Mouse (Mus musculus) cerebellum, postnatal 4 days (tissue): Measurements from ENCODE around the gene Noc2l.

ENCODE experiments used
- DNase-seq, 2 experiments: peaks; one replicate each; pipeline ENCODE4 v3.0.0; 2022; ENCODE audit warnings: low spot score in 2 of 2, mixed read lengths in 1 of 2

The Noc2l gene

DNA sequence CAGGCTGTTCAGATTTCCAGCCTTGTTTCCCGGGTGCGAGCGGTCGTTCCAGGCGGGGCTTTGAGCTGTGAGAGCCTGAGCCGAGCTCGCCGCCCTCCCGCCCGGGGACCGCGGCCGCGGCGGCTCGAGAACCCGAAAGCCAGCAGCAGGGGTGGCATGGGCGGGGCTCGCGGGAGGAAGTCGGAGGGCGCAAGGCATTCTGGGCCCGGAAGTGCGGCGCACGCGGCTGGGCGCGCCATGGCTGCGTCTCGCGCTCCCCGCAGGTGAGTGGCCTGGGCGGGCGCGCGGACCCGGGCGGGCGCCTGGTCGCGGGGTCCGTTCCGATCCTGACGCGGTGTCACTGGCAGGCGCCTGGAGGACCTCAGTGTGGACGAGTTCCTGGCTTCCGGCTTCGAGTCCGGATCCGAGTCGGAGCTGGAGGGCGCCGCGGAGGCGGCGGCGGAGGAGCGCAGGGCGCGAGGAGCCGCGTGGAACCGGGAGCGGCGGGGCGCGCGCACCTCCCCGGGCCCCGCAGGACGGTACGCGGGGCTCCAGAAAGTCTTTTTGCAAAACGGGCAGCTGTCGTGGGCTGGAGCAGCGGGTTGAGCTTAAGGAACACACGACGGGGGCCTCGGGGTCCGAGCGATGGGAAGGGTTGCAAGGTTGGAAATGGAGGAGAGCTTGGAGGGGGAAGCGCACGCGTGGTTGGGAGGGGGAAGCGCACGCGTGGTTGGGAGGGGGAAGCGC lies at the start of gene Noc2l:
Gene Noc2l (plus strand): TSS at position 203 of the 726 bp plus-strand sequence.
- DNase-seq: peak; percentile 80 to 89

DNA sequence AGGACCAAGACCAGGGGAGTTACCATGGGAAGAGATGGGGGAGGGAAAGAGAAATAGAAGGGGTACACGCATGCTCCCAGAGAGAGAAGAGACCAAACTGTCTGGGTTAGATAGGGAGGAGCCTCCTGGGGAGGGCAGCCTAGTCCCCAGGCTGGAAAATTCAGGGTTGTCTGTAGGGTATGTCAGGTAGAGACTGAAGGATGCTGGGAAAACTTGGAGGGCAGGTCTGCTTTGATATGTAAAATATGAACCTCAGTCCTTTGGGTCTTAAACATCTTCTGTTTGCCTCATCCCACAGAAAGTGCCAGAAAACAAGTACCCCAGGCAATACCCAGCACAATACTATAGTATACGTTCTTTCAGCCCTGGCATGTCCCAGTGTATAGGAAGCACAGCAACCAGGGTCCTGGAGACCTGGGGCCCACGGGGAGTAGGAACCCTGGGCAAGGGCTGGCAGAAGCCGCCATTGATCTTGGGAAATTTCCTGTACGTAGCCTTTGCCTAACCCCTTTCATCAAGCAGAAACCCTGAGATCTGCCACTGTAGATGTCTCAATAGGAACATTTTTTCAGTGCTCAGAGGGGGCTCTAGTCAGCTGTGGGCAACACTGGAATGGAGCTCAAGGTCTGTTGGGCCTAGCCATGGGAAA lies 47.5 kb upstream of the Noc2l start:
- no peak for DNase-seq

DNA sequence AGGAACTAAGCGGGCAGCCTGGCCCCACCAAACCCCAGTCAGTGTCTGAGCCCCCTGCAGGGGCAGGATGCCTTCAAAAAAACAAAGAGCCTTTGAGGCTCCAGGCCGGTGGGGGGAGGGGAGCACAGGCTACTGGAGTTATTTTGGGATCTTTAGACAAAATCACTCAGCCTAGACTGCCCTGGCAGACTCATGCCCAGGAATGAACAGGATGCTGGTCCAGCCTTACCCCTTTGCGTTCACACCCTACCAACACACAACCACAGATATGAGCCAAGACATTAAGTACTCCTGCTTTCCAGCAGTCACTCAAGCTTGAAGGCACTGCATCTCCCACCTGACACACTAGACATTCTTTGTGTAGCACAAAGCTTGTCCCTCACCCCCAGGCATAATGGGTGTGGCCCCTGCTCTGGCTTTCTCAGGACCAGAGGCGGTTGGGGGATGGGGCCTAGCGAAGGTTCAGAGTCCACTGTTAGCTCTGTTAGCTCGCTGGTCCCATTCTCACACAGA lies 46.9 kb upstream of the Noc2l start:
- peak in 1 of 2 experiments; percentile 53 for DNase-seq

DNA sequence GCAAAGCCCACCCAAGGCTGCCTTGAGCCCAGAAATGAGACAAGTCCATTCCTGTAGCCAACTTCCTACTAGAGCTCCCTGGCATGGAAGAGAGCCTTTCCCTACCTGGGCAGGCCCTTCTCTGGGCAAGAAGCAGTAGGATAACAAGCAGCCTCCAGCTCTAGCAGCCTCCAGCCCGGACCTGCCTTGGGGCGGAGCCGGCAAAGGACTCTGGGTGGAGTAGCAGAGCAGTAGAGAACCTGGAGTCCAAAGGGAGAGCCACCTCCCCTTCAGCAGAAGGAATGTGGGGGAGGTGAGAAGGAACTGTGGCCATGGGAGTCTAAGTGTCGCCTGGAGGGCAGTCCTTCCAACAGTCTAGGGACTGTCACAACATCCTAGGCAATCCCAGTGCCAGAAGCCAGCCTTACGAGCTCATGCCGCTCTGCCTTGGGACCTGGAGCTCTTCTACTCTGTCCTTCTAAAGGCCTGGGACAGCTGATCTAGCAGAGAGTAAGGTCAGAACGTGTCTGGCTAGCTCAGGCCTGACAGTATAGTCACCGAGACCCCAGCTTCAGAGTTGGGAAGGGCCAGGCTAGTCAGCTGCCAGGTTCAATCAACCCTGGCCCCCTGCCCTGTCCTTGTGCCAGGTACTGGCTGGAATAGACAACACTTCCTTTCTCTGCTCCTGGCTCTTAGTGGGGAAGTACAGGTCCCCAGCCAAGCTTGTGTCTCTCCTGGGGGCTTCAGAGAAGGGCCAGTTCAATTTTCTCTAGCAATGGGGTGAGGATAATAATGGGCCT lies 43.2 kb upstream of the Noc2l start:
- DNase-seq: peak in 1 of 2 experiments; percentile 72

DNA sequence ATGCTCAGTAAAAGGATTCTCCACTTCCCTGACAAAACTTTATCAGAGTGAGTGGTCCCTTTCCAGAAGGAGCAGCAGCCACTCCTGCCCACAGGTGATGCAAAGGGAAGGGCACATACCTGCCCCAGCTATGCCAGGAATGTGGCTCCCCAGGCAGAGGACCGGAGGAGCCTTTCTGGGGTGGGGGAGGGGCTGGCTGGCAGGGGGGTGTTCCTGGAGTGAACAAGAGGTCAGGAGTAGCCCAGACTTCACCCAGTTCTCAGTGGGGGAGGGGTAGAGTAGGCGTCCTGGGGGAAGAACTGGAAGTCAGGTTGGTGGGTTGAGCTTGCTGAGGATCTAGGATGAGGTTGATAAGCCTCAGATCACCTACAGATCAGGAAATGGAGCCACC lies 42.6 kb upstream of the Noc2l start:
- DNase-seq: no peak

DNA sequence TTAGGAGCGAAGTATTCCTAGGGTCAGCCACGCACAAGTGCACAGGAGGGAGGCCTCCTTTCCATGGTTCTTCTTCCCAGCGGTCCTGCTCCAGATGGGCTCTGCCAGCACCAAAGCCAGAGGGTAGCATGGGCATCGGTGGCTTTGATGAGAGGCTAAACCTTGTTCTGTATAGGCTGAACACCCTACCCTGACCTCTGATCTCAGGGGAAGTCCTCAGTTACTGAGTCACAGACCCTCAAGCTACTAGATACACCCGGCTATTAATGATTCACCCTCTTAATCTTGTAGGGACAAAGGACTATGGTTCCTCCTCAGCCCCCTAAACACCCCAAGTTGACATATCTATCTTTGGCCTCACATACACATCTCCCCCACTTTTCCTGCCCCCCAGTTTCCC lies 41.9 kb upstream of the Noc2l start:
- no peak for DNase-seq

DNA sequence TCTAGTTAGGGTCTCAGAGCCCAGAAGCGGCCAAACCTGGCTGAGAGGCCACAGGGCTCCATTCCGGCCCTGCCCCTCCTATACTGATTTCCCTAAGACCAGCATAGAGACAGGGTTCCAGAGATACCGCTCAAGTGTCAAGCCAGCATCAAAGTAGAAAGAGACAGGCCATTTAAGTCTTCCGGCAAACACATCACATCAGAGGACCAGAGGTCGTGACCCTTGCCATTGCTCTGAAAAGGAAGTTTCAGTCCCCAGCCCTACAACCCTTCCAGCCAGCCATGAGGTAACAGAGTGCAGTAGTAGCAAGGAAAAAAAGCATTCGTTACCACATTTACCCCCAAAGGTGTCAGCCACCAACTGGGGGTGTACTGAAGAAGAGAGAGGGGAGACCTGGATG lies 41.5 kb upstream of the Noc2l start:
- no peak for DNase-seq

DNA sequence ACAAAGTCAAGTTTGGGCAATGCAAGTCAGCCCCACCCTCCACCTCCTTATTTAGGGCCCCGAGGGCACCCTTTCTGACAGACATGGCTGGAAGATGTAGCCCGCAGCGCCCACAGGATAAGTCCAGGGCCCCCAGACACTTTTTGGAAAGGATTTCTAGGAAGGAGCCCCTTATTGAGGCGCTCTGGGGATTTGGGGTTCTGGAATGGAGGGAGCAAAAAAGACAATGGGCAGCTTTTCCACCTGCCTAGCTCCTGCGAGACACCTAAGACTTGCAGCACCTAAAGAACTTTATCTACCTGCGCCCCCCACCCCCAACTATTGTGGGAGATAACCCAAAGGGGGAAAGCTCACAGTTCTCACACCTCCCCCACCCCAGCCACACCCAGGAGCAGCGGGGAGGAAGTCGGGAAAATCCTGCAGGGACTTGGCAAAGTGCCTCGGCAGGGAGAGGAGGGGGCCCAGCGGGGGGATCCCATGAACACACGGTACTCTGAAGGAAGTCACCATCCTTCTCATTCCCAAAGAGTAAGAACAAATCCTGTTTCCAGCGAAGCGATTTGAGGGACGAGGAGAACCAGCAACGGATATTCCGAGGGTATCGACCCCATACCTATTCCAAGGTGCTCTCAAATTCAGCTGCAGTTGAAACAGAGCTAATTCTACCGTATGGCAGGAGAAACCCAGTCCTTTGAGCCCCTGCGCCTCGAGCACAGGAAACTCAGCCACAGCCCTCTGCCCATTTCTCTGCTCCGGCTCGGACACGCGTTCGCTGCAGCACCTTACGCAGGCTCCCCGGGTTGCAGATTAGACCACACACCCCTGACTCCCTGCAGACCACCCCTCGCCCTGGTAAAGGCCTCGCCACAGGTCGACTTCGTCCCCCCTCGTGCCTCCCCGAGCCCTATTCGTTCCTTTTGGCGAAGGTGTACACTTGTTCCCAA lies 39.6 kb upstream of the Noc2l start:
- DNase-seq: peak in 1 of 2 experiments; percentile 44

DNA sequence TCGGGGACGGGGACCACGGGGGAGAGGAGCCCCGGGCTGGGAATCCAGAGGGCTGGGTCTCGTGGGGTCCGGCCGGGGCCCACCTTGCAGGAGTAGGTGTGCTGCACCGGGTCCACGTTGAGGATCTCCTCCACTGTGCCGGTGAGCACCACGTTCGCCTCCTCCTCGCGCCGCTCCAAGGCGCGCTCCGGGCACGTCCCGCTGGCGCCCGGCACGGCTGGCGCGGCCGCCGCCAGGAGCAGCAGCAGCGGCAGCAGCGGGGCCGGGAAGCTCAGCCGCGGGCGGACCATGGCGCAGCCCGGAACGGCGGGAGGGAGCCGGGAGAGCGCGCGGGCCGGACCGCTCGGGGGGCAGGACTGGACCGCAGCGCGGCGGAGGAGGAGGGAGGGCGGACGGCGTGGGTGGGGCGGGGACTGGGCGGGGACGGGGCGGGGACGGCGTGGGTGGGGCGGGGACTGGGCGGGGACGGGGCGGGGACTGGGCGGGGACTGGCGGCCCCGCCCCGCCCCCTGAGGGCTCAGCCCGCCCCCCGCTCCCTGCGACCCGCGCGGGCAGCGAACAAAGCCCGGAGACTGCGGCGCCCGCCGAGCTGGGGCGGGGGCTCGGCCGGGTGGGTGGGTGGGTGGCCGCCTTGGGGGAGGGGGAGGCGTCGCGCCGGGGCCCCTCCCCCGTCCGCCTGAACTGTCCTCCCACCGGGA lies 38.5 kb upstream of the Noc2l start, which contains the start of gene Agrn:
Gene Agrn (minus strand): TSS at position 358 of the 698 bp plus-strand sequence.
- peak in 1 of 2 experiments; percentile 69 for DNase-seq

DNA sequence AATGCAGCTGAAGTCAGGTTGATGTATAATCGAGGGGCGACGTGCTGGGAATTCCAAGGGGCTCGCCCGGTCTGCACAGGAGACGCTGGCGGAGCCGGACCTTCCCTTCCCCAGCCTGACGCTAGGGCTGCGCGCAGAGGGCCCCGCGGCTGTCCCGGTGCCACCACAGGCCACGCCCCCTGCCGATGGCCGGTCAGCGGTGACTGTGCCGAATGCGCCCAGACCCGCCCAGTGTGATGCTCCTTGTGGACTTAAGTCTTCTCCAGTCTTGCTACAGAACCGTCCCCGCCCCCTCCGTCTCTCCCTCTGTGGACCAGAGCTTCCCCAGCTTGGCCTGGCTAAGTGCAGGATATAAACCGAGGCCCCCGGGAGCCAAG lies 38.0 kb upstream of the Noc2l start:
- peak; percentile 74 to 87 for DNase-seq

DNA sequence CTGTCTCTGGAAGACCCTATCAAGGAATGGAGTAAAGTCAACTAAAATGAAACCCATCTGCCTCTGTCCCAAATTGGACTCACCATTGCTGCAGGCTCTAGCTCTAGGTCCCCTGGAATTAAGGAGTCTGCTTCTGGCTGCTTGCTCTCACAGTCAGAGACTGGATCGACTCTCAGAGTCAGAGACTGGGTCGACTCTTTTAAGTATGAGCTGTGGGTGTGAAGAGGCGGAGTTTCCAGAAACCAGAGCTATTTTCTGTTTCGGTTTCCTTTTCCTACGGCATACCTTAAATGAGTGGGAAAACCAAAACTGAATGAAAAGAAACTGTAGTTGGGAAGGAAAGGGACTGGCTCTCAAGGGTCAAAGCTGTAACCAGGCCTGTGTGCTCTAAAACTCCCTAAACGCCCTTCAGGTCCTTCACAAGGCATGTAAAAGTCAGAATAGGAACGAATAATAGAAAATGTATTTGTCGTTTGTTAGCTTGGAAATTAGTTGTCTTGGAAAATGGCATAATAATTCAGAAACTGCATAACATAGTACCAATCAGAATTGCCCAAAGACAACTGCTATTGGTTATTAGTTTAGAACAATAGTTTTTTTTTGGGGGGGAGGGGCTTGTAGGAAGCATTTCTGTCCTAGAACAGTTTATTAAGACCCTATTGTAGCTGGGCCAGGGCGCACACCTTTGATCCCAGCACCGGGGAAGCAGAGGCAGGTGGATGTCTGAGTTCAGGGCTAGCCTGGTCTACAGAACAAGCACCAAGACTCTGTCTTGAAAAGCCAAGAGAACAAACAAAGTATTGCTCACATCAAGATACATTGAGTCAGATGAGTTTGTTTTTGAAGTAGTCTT lies 35.0 kb upstream of the Noc2l start, which contains the start of gene Isg15:
Gene Isg15 (minus strand): TSS at position 196 of the 853 bp plus-strand sequence.
- DNase-seq: no peak

DNA sequence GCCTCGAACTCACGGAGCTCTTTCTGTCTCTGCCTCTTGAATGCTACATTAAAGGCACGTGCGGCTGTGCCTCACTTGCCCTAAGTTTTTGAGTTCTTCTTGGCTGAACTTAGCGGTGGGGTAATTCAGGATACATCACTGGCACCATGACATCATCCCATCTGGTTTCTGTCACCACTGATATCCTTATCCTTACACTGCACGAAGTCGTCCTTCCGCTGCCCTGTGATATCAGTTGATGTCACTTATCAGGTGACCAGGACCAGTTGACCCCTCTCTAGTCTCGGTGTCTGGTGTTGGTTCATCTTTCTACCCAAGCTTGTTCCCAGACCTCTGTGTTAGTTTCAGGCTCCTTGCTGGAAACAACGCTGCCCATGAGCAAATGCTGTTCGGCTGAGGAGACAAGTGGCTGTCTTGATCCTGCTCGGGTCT lies 33.3 kb upstream of the Noc2l start:
- DNase-seq: no peak

DNA sequence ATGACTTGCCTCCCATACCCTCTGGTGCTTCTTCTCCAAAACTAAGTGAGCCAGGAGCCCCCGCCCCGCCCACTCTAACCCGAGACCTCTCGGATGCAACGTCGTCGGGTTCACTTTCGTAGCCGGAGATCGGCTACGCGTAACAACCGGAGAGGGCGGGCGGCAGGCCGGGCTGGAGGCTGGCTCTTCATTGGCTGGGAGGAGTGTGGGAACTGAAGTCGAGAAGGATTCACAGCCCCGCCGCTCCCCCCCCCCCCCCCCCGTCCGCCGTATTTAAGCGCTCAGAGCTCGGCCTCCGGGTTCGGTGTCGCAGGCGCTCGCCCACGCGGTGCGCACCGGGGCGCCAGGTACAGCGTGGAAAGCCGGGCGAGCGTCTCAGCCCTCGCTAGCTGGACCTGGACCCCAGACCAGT lies 32.8 kb upstream of the Noc2l start, which contains the start of gene AW011738:
Gene AW011738 (plus strand): TSS at position 304 of the 412 bp plus-strand sequence.
- DNase-seq: peak in 1 of 2 experiments; percentile 52

DNA sequence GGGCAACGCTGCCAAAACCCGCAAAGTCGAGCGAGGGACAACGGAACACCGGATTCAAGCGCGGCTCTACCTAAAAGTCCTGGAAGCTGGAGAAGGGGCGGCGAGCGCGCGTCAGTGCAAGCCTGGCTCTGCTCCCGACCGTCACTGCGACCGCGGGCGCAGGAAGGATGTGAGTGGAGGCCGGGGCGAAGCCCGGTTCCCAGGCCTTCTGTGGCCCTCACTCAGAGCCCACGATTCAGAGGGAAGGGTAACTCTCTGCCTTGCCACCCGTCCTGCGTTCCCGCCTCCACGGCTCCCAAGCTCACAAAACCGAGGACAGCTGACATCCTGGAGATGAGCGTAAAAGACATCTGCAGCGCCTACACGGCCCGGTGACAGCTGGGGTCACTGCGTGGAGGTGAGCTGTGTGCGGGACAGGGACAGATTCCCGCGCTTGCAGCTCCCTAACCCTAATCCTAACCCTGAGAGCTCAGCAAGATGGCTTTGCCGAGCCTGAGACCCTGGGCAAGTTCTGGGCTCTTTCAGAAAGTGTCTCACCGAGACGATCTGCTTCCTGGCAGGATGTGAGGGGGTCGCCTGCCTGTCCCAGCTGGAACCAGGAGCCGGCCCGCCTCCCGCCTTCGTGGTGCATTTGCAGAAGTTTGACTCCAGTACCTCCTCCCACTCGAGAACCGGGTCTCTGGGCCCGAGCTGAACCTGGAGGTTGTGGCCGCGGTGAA lies 32.2 kb upstream of the Noc2l start:
- peak in 1 of 2 experiments; percentile 27 for DNase-seq

DNA sequence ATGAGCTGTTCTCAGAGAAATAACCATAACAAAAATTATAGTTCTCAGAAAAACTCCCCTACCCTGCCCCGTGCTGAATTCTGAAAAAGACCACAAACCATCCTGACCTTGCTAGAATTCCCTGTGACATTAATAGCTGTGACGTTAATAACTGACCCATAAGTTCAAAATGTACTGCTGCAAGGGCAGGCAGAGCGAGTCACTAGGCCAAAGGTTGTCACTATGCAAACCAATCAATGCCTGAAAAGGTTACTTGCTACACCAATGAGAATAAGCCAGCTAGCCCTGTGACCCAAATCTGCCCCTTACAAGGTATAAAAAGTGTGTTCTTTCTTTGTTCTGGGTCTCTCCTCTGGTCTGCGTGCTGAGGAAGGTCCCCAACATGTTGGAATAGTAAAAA lies 26.9 kb upstream of the Noc2l start:
- DNase-seq: no peak

DNA sequence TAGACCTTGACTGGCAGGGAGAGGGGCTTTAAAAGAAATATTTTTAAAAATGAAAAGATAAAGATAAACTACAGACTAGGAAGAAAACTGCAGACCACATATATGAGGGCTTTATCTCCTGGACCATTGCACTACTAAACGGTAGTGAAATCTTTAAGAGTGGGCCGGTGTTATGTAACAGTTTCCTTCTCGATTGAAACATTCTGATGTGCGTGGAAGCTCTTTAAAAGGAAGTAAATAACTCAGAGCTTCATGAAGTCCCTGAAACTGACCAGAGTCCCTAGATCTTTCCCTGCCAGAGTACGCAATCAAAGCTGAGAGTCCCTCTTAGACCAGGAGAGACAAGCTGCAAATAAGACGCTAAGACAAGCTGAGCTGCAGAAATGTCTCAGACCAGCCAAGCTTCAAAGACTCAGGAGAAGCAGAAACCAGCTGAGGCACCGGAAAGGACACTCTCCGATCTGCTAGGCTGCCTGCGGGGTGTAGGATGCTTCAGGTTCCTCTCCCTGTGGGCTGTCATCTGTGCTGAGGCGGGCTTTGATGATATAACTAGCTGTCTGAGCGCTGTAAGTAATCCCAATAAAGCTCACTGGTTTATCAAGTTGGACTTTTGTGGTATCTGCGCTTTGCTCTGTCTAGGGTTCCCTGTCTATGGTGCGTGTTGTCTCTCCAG lies 25.7 kb upstream of the Noc2l start:
- no peak for DNase-seq

DNA sequence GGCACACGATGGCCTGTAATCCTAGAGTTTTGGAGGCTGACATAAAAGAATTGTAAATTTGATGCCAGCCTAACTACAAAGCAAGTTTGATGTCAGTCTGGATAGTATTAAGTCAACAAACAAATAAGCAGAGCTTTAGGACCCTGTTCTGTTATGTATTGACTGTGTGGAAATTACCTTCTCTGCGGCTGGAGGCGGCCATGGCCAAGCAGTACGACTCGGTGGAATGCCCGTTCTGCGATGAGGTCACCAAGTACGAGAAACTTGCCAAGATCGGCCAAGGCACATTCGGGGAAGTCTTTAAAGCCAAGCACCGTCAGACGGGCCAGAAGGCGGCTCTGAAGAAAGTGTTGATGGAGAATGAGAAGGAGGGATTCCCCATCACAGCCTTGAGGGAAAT lies 22.7 kb upstream of the Noc2l start:
- no peak for DNase-seq

DNA sequence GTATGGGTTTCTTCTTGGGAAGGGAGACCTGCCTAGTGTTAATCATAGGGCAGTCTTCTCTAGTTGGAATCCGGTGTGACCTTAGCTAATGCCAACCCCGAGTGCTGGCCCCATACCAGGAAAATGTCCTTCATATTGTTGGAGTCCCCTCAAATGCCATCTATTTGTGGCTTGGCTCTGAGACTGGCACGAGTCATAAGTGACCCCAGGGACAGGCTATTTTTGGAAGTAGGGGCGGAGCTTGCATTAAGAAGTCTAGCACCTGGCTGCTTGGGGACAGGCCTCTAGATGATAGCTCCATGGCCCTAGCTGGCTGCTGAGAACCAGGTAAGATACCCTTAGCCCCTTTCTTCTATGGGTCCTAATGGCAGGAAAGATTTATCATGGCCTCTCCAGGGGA lies 20.2 kb upstream of the Noc2l start, which contains the start of gene Perm1:
Gene Perm1 (plus strand): TSS at position 220 of the 400 bp plus-strand sequence.
- DNase-seq: no peak
